Mouse (Mus musculus): ENCODE results near the gene A630001G21Rik. TPM values are rescaled to one million over a fixed set of nuclear protein-coding genes. Genes with fewer than 3 reads are reported as not detected.
"Not testable (repeated sequence)": the region's sequence is repeated elsewhere in the genome, so short reads cannot be mapped to it uniquely, and the experiment has no call there.

A630001G21Rik gene
- total RNA-seq (2021) = under 1 TPM; 0.65 to 0.82 TPM
- long read RNA-seq, experiment 1 = 0 reads
- long read RNA-seq, experiment 2 = 0 reads

- no peak for DNase-seq
Measured at GRCm38 (mm10) chr1:85778436-85778835, at the start of gene A630001G21Rik. TSS of gene A630001G21Rik (minus strand) at chr1:85778643.

- DNase-seq = peak in 1 of 2 experiments; percentile 52
Measured at GRCm38 (mm10) chr1:85827166-85827565, 48.7 kb upstream of the A630001G21Rik start.

GRCm38 (mm10) chr1:85824905-85825304 is 46.5 kb upstream of the A630001G21Rik start:
- no peak for DNase-seq

GRCm38 (mm10) chr1:85822239-85822638 is 43.8 kb upstream of the A630001G21Rik start:
- DNase-seq = no peak

GRCm38 (mm10) chr1:85819695-85820094 is 41.3 kb upstream of the A630001G21Rik start:
- DNase-seq = no peak

- DNase-seq = no peak
Measured at GRCm38 (mm10) chr1:85818121-85818520, 39.7 kb upstream of the A630001G21Rik start.

- not testable (repeated sequence) for DNase-seq
Measured at GRCm38 (mm10) chr1:85814213-85814612, 35.8 kb upstream of the A630001G21Rik start.

- no peak for DNase-seq
Measured at GRCm38 (mm10) chr1:85810787-85811186, 32.3 kb upstream of the A630001G21Rik start.

- DNase-seq = peak; percentile 40 to 73
Measured at GRCm38 (mm10) chr1:85810343-85810742, 31.9 kb upstream of the A630001G21Rik start.

GRCm38 (mm10) chr1:85809256-85809655 is 30.8 kb upstream of the A630001G21Rik start:
- DNase-seq = peak in 1 of 2 experiments; percentile 35

- DNase-seq = no peak
Measured at GRCm38 (mm10) chr1:85804551-85804950, 26.1 kb upstream of the A630001G21Rik start.

- no peak for DNase-seq
Measured at GRCm38 (mm10) chr1:85802517-85802916, 24.1 kb upstream of the A630001G21Rik start.

- DNase-seq = no peak
Measured at GRCm38 (mm10) chr1:85799776-85800175, 21.3 kb upstream of the A630001G21Rik start.

GRCm38 (mm10) chr1:85795196-85795595 is 16.8 kb upstream of the A630001G21Rik start:
- no peak for DNase-seq

GRCm38 (mm10) chr1:85794106-85794771 is 15.8 kb upstream of the A630001G21Rik start:
- peak; percentile 22 to 64 for DNase-seq

GRCm38 (mm10) chr1:85793208-85794105 is 15.0 kb upstream of the A630001G21Rik start, which contains the start of gene Cab39:
TSS of gene Cab39 (plus strand) at chr1:85793441.
- DNase-seq = peak; percentile 91 to 92

- no peak for DNase-seq
Measured at GRCm38 (mm10) chr1:85791476-85791875, 13.0 kb upstream of the A630001G21Rik start.

- no peak for DNase-seq
Measured at GRCm38 (mm10) chr1:85790565-85790964, 12.1 kb upstream of the A630001G21Rik start.

- no peak for DNase-seq
Measured at GRCm38 (mm10) chr1:85779428-85780180, 1.2 kb upstream of the A630001G21Rik start.

- no peak for DNase-seq
Measured at GRCm38 (mm10) chr1:85779012-85779411, 569 bp upstream of the A630001G21Rik start.

GRCm38 (mm10) chr1:85776154-85776553 is 2.3 kb downstream of the A630001G21Rik start:
- no peak for DNase-seq

- peak; percentile 36 to 56 for DNase-seq
Measured at GRCm38 (mm10) chr1:85775136-85775535, 3.3 kb downstream of the A630001G21Rik start.
